Mouse (Mus musculus) spleen, adult 2 months (tissue): ENCODE measurements at regions not wholly inside any gene's neighbourhood (a gene's known extent, or its start where the extent isn't known, plus 50 kb on each side); places are given as distances from the start of the nearest gene placed in this dataset.

Experiments used
- CTCF ChIP-seq: fragments of 200-500 bp; IDR thresholded peaks from 2 replicates; pipeline ENCODE4 v1.5.1; 2011; ENCODE audit warnings: mild to moderate bottlenecking, inconsistent platforms; ENCODE audit not compliant: insufficient read depth, insufficient read length, insufficient replicate concordance; ENCODE audit errors: extremely low read depth
- POLR2A ChIP-seq: fragments of 200-500 bp; IDR thresholded peaks from 2 replicates; pipeline ENCODE4 v1.6.1; 2011; ENCODE audit warnings: low read depth, low read length, inconsistent platforms

- no peak for TF ChIP-seq CTCF
- no peak for TF ChIP-seq POLR2A
Measured at GRCm38 (mm10) chr4:95276231-95276630, 224.2 kb upstream of the Jun start.
